26 mouse cellular contexts compared by ENCODE assay signal in genomic region chr14:45544905-45545304, GRCm38 (mm10). TPM values are rescaled to one million over a fixed set of nuclear protein-coding genes. Genes with fewer than 3 reads are reported as not detected.
DNase-seq lines count a peak whose midpoint lies in the region; ATAC-seq and TF ChIP-seq lines count a peak whose summit lies in the region.
"Had no signal": no experiment of that assay in that cellular context is flagged by ENCODE, and none has a peak within 500 bp of the region (broad histone marks: within the 10 kb centered on the region; RNA-seq: fewer than 3 reads in every experiment).

No protein-coding gene starts in this region.

- H3K4me2 ChIP-seq in liver, embryonic 16.5 days (ENCODE audit: low read depth, low read length), result no peak overlapping the region
- no peak overlapping the region for H3K4me2 ChIP-seq in liver, embryonic 11.5 days
- no peak overlapping the region for H3K4me2 ChIP-seq in kidney, embryonic 16.5 days (replicated peaks; ENCODE audit: low read depth, low read length)
- H3K4me2 ChIP-seq: embryonic facial prominence, embryonic 12.5 days; embryonic facial prominence, embryonic 15.5 days; heart, embryonic 12.5 days; heart, embryonic 15.5 days; hindbrain, embryonic 14.5 days had no signal

- H3K9ac ChIP-seq in liver, embryonic 16.5 days (ENCODE audit: low read depth, low read length), result no peak overlapping the region
- no peak overlapping the region for H3K9ac ChIP-seq in liver, embryonic 11.5 days (ENCODE audit: low read depth, low read length)
- no peak overlapping the region for H3K9ac ChIP-seq in kidney, embryonic 16.5 days (replicated peaks; ENCODE audit: low read length)
- H3K9ac ChIP-seq: embryonic facial prominence, embryonic 12.5 days; embryonic facial prominence, embryonic 15.5 days; forebrain, postnatal 0 days; heart, embryonic 12.5 days; heart, embryonic 15.5 days; hindbrain, embryonic 14.5 days had no signal

- 48% methylated on average over 7 of the region's 7 CpGs for WGBS in kidney, adult 2 months
- 54% methylated on average over 7 of the region's 7 CpGs for WGBS in liver, embryonic 16.5 days (ENCODE audit: insufficient replicate concordance)
- 78% methylated on average over 7 of the region's 7 CpGs for WGBS in liver, embryonic 11.5 days
- WGBS in kidney, embryonic 16.5 days, result 53% methylated on average over 7 of the region's 7 CpGs

- DNase-seq in kidney, adult 2 months, result peak; percentile 60
- DNase-seq in kidney, postnatal 14 days, result no peak
- DNase-seq in liver, embryonic 11.5 days (ENCODE audit: low spot score), result no peak
- peak; percentile 24 to 42 for DNase-seq in kidney, postnatal 36 days
- no peak for DNase-seq in lung, adult 18-20 months
- DNase-seq: adrenal gland, adult 2 months; adrenal gland, postnatal 14 days; cerebellum, adult 11 months; cerebellum, adult 2 months; cerebellum, adult 9-11 months; cerebellum, postnatal 25 days; forebrain, postnatal 0 days; gastrocnemius, adult 2 months; gastrocnemius, postnatal 25 days; heart, adult 18-20 months; heart, postnatal 10 days; heart, postnatal 4 days had no signal

- TF ChIP-seq CTCF in kidney, adult 2 months (conservative IDR thresholded peaks at IDR 0.05; ENCODE audit: insufficient read depth, insufficient read length, low read depth, low read length), result no peak

- H3K4me1 ChIP-seq in kidney, adult 2 months (ENCODE audit: control insufficient read depth, insufficient read depth, low read length), result peaks cover 11% of the 10 kb centered on the region
- no peaks in the 10 kb centered on the region for H3K4me1 ChIP-seq in liver, embryonic 16.5 days (ENCODE audit: control insufficient read depth, low read depth, low read length)
- peaks cover 4% of the 10 kb centered on the region for H3K4me1 ChIP-seq in liver, embryonic 11.5 days (replicated peaks; ENCODE audit: control insufficient read depth, insufficient read depth, low read length)
- peaks cover 7% of the 10 kb centered on the region; the same call in 1 of the 2 replicates for H3K4me1 ChIP-seq in kidney, embryonic 16.5 days (ENCODE audit: insufficient read depth, low read length)

- no peaks in the 10 kb centered on the region for H3K27me3 ChIP-seq in kidney, adult 2 months (replicated peaks; ENCODE audit: control insufficient read depth, insufficient read depth, low read length)
- H3K27me3 ChIP-seq in liver, embryonic 16.5 days (ENCODE audit: control insufficient read depth, insufficient read depth, low read depth, low read length), result no peaks in the 10 kb centered on the region
- H3K27me3 ChIP-seq in liver, embryonic 11.5 days (replicated peaks; ENCODE audit: control insufficient read depth, insufficient read depth, low read length), result no peaks in the 10 kb centered on the region
- no peaks in the 10 kb centered on the region; the same call in 1 of the 2 replicates for H3K27me3 ChIP-seq in kidney, embryonic 16.5 days (ENCODE audit: insufficient read depth, low read length)
- H3K27me3 ChIP-seq: embryonic facial prominence, embryonic 12.5 days; embryonic facial prominence, embryonic 15.5 days; heart, embryonic 12.5 days; heart, embryonic 15.5 days had no signal

- no peaks in the 10 kb centered on the region for H3K9me3 ChIP-seq in liver, embryonic 16.5 days (replicated peaks; ENCODE audit: control insufficient read depth, low read length)
- H3K9me3 ChIP-seq in liver, embryonic 11.5 days (ENCODE audit: control insufficient read depth, low read length), result no peaks in the 10 kb centered on the region
- no peaks in the 10 kb centered on the region for H3K9me3 ChIP-seq in kidney, embryonic 16.5 days (ENCODE audit: low read length)
- H3K9me3 ChIP-seq: embryonic facial prominence, embryonic 12.5 days; embryonic facial prominence, embryonic 15.5 days; heart, embryonic 12.5 days; heart, embryonic 15.5 days had no signal

- no peaks in the 10 kb centered on the region for H3K36me3 ChIP-seq in kidney, adult 2 months (ENCODE audit: control insufficient read depth, insufficient read depth, low read length)
- no peaks in the 10 kb centered on the region for H3K36me3 ChIP-seq in liver, embryonic 16.5 days (ENCODE audit: control insufficient read depth, insufficient read depth)
- H3K36me3 ChIP-seq in liver, embryonic 11.5 days (ENCODE audit: control insufficient read depth, insufficient read depth, low read length), result no peaks in the 10 kb centered on the region
- H3K36me3 ChIP-seq in kidney, embryonic 16.5 days (ENCODE audit: insufficient read depth, low read length), result no peaks in the 10 kb centered on the region
- H3K36me3 ChIP-seq: embryonic facial prominence, embryonic 12.5 days; embryonic facial prominence, embryonic 15.5 days; heart, embryonic 12.5 days; heart, embryonic 15.5 days had no signal

- no peak overlapping the region for H3K27ac ChIP-seq in kidney, adult 2 months (ENCODE audit: insufficient read depth, low read depth, low read length)
- no peak overlapping the region for H3K27ac ChIP-seq in liver, embryonic 16.5 days (ENCODE audit: low read length)
- H3K27ac ChIP-seq in liver, embryonic 11.5 days (ENCODE audit: low read depth, low read length), result no peak overlapping the region
- H3K27ac ChIP-seq in kidney, embryonic 16.5 days (ENCODE audit: low read length), result no peak overlapping the region
- H3K27ac ChIP-seq: embryonic facial prominence, embryonic 12.5 days; embryonic facial prominence, embryonic 15.5 days; gastrocnemius, adult 2 months; heart, embryonic 15.5 days; hindbrain, embryonic 14.5 days had no signal

- ATAC-seq in liver, embryonic 16.5 days (ENCODE audit: low read depth), result peak; percentile 7; the same call in 1 of the 2 replicates
- ATAC-seq in liver, embryonic 11.5 days (replicated peaks; ENCODE audit: low FRiP score), result no peak
- ATAC-seq in kidney, embryonic 16.5 days (ENCODE audit: low FRiP score, low TSS enrichment), result 0 out of 2 replicates have a peak, but pooled peaks have one; percentile 24
- ATAC-seq: CD4-positive, CD25-positive, alpha-beta regulatory T cell, adult 4 months; forebrain, embryonic 14.5 days; forebrain, postnatal 0 days had no signal

- no peak overlapping the region for H3K4me3 ChIP-seq in kidney, adult 2 months (ENCODE audit: insufficient read depth, low read depth, low read length)
- H3K4me3 ChIP-seq in liver, embryonic 16.5 days (ENCODE audit: low read depth, low read length), result no peak overlapping the region
- no peak overlapping the region for H3K4me3 ChIP-seq in liver, embryonic 11.5 days (ENCODE audit: low read depth, low read length)
- H3K4me3 ChIP-seq in kidney, embryonic 16.5 days (ENCODE audit: low read length), result no peak overlapping the region
- H3K4me3 ChIP-seq: embryonic facial prominence, embryonic 12.5 days; embryonic facial prominence, embryonic 15.5 days; gastrocnemius, adult 2 months; heart, embryonic 12.5 days; heart, embryonic 15.5 days had no signal

- no peak for TF ChIP-seq POLR2A in kidney, adult 2 months (IDR thresholded peaks at IDR 0.05; ENCODE audit: low read depth, low read length)

RNA-seq across cellular contexts. Expression of gene Fermt2, which starts 15.0 kb away (rescaled TPM):
- polyA plus RNA-seq in kidney, adult 2 months (2012; rRNA removed), result 40.8 and 47.2 TPM in 2 replicates
- 44.8 and 50.4 TPM in 2 replicates for polyA plus RNA-seq in liver, embryonic 16.5 days (2015; fragmentation: Nextera tagmentation; extraction: Ambion mirVana)
- 57.6 and 61.9 TPM in 2 replicates for polyA plus RNA-seq in liver, embryonic 11.5 days (2014; fragmentation: Nextera tagmentation; extraction: Ambion mirVana)
- polyA plus RNA-seq in kidney, embryonic 16.5 days (2015; fragmentation: Nextera tagmentation; extraction: Ambion mirVana), result 164 and 176 TPM in 2 replicates
- polyA plus RNA-seq: CD4-positive, CD25-positive, alpha-beta regulatory T cell, adult 4 months had no signal

Comparison
In these comparisons a context has a peak if more than half of its experiments do, and no peak if none do; other contexts are left out.
1. DNase-seq: peak in kidney, adult 2 months (single experiment) and kidney, postnatal 36 days (2 of 2); none in kidney, postnatal 14 days (single experiment), liver, embryonic 11.5 days (single experiment) and lung, adult 18-20 months (0 of 2).